Mouse (Mus musculus) lung, embryonic 15.5 days (tissue): ENCODE results near the gene Iqsec3. TPM values are rescaled to one million over a fixed set of nuclear protein-coding genes. Genes with fewer than 3 reads are reported as not detected.
A peak's percentile ranks its signal among the peaks of the same experiment; 100 is the strongest.

Experiments
- ATAC-seq: fragments of 200-750 bp; cut with Nextera tagmentation; 2 replicates; pipeline ENCODE4 v1.8.0; 2017; ENCODE audit warnings: moderate number of reproducible peaks, borderline replicate concordance; ENCODE audit not compliant: low FRiP score, low TSS enrichment; ENCODE audit errors: extremely low read depth
- H3K27ac ChIP-seq: fragments of 300-500 bp; sonication (generic); 2 replicates; pipeline ENCODE4 v1.5.1; 2015; ENCODE audit warnings: moderate library complexity, mild to moderate bottlenecking, inconsistent platforms
- H3K27me3 ChIP-seq: fragments of 300-500 bp; sonication (generic); 2 replicates; pipeline ENCODE4 v1.6.1; 2015; ENCODE audit warnings: inconsistent platforms
- H3K36me3 ChIP-seq: fragments of 300-500 bp; sonication (generic); 2 replicates; pipeline ENCODE4 v1.6.1; 2015; ENCODE audit warnings: inconsistent platforms
- H3K4me1 ChIP-seq: fragments of 300-500 bp; sonication (generic); 2 replicates; pipeline ENCODE4 v1.6.1; 2015; ENCODE audit warnings: inconsistent platforms
- H3K4me2 ChIP-seq: fragments of 300-500 bp; sonication (generic); 2 replicates; pipeline ENCODE4 v1.6.1; 2015; ENCODE audit warnings: inconsistent platforms, mild to moderate bottlenecking, moderate library complexity
- H3K4me3 ChIP-seq: fragments of 300-500 bp; sonication (generic); 2 replicates; pipeline ENCODE4 v1.5.1; 2015; ENCODE audit warnings: mild to moderate bottlenecking, inconsistent platforms
- H3K9ac ChIP-seq: fragments of 300-500 bp; sonication (generic); 2 replicates; pipeline ENCODE4 v1.6.1; 2015; ENCODE audit warnings: inconsistent platforms
- H3K9me3 ChIP-seq: fragments of 300-500 bp; sonication (generic); 2 replicates; pipeline ENCODE4 v1.6.1; 2016; ENCODE audit warnings: inconsistent platforms
- WGBS: fragments of 180-500 bp; shearing (Covaris S2); methylation state at CpG from one replicate; pipeline ENCODE4 v1.1.7; 2015; 5-methylcytosine and 5-hydroxymethylcytosine counted together
- polyA plus RNA-seq: library from polyadenylated mRNA; unstranded; fragments of >200 nt; fragmentation: Nextera tagmentation; extraction: Ambion mirVana; gene quantifications from 2 replicates; pipeline ENCODE4 v1.2.1, GENCODE M21; 2015

Iqsec3 gene
- polyA plus RNA-seq, 1 experiment from 2014 or later = 0.04 TPM

- no peak overlapping the region for H3K27ac ChIP-seq
- no peaks in the 10 kb centered on the region for H3K27me3 ChIP-seq
- no peak for ATAC-seq
- 78% methylated on average over 3 of the region's 3 CpGs for WGBS
- no peak overlapping the region for H3K4me2 ChIP-seq
- no peaks in the 10 kb centered on the region for H3K4me1 ChIP-seq
- H3K4me3 ChIP-seq = no peak overlapping the region
- H3K9ac ChIP-seq = no peak overlapping the region
- H3K9me3 ChIP-seq = no peaks in the 10 kb centered on the region
- H3K36me3 ChIP-seq = no peaks in the 10 kb centered on the region
Measured at GRCm38 (mm10) chr6:121451703-121452102, 21.8 kb downstream of the Iqsec3 start.

- Histone ChIP-seq H3K4me2 (no peak overlapping the region), H3K27me3 (no peaks in the 10 kb centered on the region), H3K27ac (no peak overlapping the region), H3K4me1 (no peaks in the 10 kb centered on the region), H3K4me3 (no peak overlapping the region), H3K9ac (no peak overlapping the region), H3K36me3 (no peaks in the 10 kb centered on the region), H3K9me3 (no peaks in the 10 kb centered on the region)
- WGBS = 38% methylated on average over 5 of the region's 5 CpGs
- ATAC-seq = no peak
Measured at GRCm38 (mm10) chr6:121440696-121441220, 32.7 kb downstream of the Iqsec3 start.

- Histone ChIP-seq H3K27me3 (no peaks in the 10 kb centered on the region), H3K9me3 (no peaks in the 10 kb centered on the region), H3K4me3 (no peak overlapping the region), H3K9ac (no peak overlapping the region), H3K4me2 (no peak overlapping the region), H3K27ac (no peak overlapping the region), H3K4me1 (no peaks in the 10 kb centered on the region), H3K36me3 (no peaks in the 10 kb centered on the region)
- ATAC-seq = no peak
- 32% methylated on average over 6 of the region's 6 CpGs for whole genome bisulfite sequencing
Measured at GRCm38 (mm10) chr6:121424830-121425229, 48.6 kb downstream of the Iqsec3 start.

- no peak overlapping the region for H3K9ac ChIP-seq
- H3K27me3 ChIP-seq = no peaks in the 10 kb centered on the region
- WGBS = 24% methylated on average over 12 of the region's 12 CpGs
- H3K4me2 ChIP-seq = no peak overlapping the region
- no peaks in the 10 kb centered on the region for H3K4me1 ChIP-seq
- H3K4me3 ChIP-seq = no peak overlapping the region
- no peaks in the 10 kb centered on the region for H3K9me3 ChIP-seq
- H3K36me3 ChIP-seq = no peaks in the 10 kb centered on the region
- no peak overlapping the region for H3K27ac ChIP-seq
- ATAC-seq = no peak
Measured at GRCm38 (mm10) chr6:121424403-121424802, 49.1 kb downstream of the Iqsec3 start.

GRCm38 (mm10) chr6:121412558-121413297 is 60.8 kb downstream of the Iqsec3 start:
- H3K4me2 ChIP-seq = peak overlapping the region; percentile 44
- no peaks in the 10 kb centered on the region for H3K9me3 ChIP-seq
- peak; percentile 19; the same call in 1 of the 2 replicates for ATAC-seq
- no peaks in the 10 kb centered on the region for H3K36me3 ChIP-seq
- H3K27ac ChIP-seq = no peak overlapping the region
- no peak overlapping the region for H3K4me3 ChIP-seq
- peaks cover 8% of the 10 kb centered on the region; the same call in 1 of the 2 replicates for H3K4me1 ChIP-seq
- WGBS = 1% methylated on average over 46 of the region's 46 CpGs
- peaks cover 46% of the 10 kb centered on the region for H3K27me3 ChIP-seq
- no peak overlapping the region for H3K9ac ChIP-seq

GRCm38 (mm10) chr6:121407571-121408011 is 65.9 kb downstream of the Iqsec3 start:
- peaks cover 15% of the 10 kb centered on the region for H3K27me3 ChIP-seq
- WGBS = 29% methylated on average over 5 of the region's 5 CpGs

GRCm38 (mm10) chr6:121405311-121405710 is 68.2 kb downstream of the Iqsec3 start:
- Histone ChIP-seq H3K27me3 (no peaks in the 10 kb centered on the region), H3K4me2 (no peak overlapping the region), H3K36me3 (no peaks in the 10 kb centered on the region), H3K9me3 (no peaks in the 10 kb centered on the region), H3K4me3 (no peak overlapping the region), H3K27ac (no peak overlapping the region), H3K4me1 (no peaks in the 10 kb centered on the region), H3K9ac (no peak overlapping the region)
- ATAC-seq = no peak
- WGBS = 91% methylated on average over 8 of the region's 8 CpGs

More at GRCm38 (mm10) chr6:121407571-121408011, 65.9 kb downstream of the Iqsec3 start:
- Histone ChIP-seq H3K4me3 (no peak overlapping the region), H3K9me3 (no peaks in the 10 kb centered on the region), H3K9ac (no peak overlapping the region), H3K27ac (no peak overlapping the region), H3K36me3 (no peaks in the 10 kb centered on the region), H3K4me2 (no peak overlapping the region), H3K4me1 (peaks cover 3% of the 10 kb centered on the region; the same call in 1 of the 2 replicates)
- ATAC-seq = no peak

GRCm38 (mm10) chr6:121402661-121403244 is 70.7 kb downstream of the Iqsec3 start:
- 83% methylated on average over 8 of the region's 8 CpGs for WGBS
- no peak for ATAC-seq
- H3K4me2 ChIP-seq = no peak overlapping the region

GRCm38 (mm10) chr6:121401826-121402660 is 71.4 kb downstream of the Iqsec3 start:
- Histone ChIP-seq H3K4me3 (no peak overlapping the region), H3K4me2 (no peak overlapping the region), H3K9me3 (no peaks in the 10 kb centered on the region), H3K9ac (no peak overlapping the region), H3K27ac (no peak overlapping the region), H3K4me1 (no peaks in the 10 kb centered on the region), H3K36me3 (no peaks in the 10 kb centered on the region), H3K27me3 (no peaks in the 10 kb centered on the region)
- no peak for ATAC-seq
- WGBS = 84% methylated on average over 14 of the region's 14 CpGs

More at GRCm38 (mm10) chr6:121402661-121403244, 70.7 kb downstream of the Iqsec3 start:
- H3K9me3 ChIP-seq = no peaks in the 10 kb centered on the region
- H3K4me3 ChIP-seq = no peak overlapping the region
- H3K4me1 ChIP-seq = no peaks in the 10 kb centered on the region
- no peaks in the 10 kb centered on the region for H3K27me3 ChIP-seq
- no peaks in the 10 kb centered on the region for H3K36me3 ChIP-seq
- H3K9ac ChIP-seq = no peak overlapping the region
- H3K27ac ChIP-seq = no peak overlapping the region

GRCm38 (mm10) chr6:121401140-121401539 is 72.3 kb downstream of the Iqsec3 start:
- WGBS = 73% methylated on average over 6 of the region's 6 CpGs
- Histone ChIP-seq H3K4me2 (no peak overlapping the region), H3K4me3 (no peak overlapping the region), H3K27ac (no peak overlapping the region), H3K4me1 (no peaks in the 10 kb centered on the region), H3K9me3 (no peaks in the 10 kb centered on the region), H3K36me3 (no peaks in the 10 kb centered on the region), H3K27me3 (no peaks in the 10 kb centered on the region), H3K9ac (no peak overlapping the region)
- no peak for ATAC-seq

- Histone ChIP-seq H3K4me2 (no peak overlapping the region), H3K4me3 (no peak overlapping the region), H3K9ac (no peak overlapping the region), H3K27me3 (no peaks in the 10 kb centered on the region), H3K27ac (no peak overlapping the region), H3K4me1 (no peaks in the 10 kb centered on the region), H3K36me3 (no peaks in the 10 kb centered on the region), H3K9me3 (no peaks in the 10 kb centered on the region)
- ATAC-seq = no peak
- WGBS = 62% methylated on average over 4 of the region's 4 CpGs
Measured at GRCm38 (mm10) chr6:121392610-121393252, 80.7 kb downstream of the Iqsec3 start.
